Mouse (Mus musculus) liver, embryonic 11.5 days (tissue): ENCODE data around the gene E4f1. TPM values are rescaled to one million over a fixed set of nuclear protein-coding genes. Genes with fewer than 3 reads are reported as not detected.

ENCODE experiments used
- ATAC-seq: fragments of 200-750 bp; cut with Nextera tagmentation; replicated peaks from 2 replicates; pipeline ENCODE4 v1.8.0; 2017; ENCODE audit warnings: moderate number of reproducible peaks, mild to moderate bottlenecking, moderate TSS enrichment, moderate library complexity; ENCODE audit not compliant: low FRiP score
- DNase-seq: peaks from one replicate; pipeline ENCODE4 v3.0.0-alpha.2; 2017; ENCODE audit warnings: low spot score
- H3K27ac ChIP-seq: fragments of 300-500 bp; sonication (generic); 2 replicates; pipeline ENCODE4 v1.5.1; 2014; ENCODE audit warnings: mild to moderate bottlenecking, low read depth, low read length, control low read depth
- H3K27me3 ChIP-seq: fragments of 300-500 bp; sonication (generic); replicated peaks from 2 replicates; pipeline ENCODE4 v1.6.1; 2014; ENCODE audit warnings: low read length, mixed read lengths; ENCODE audit not compliant: control insufficient read depth, insufficient read depth
- H3K36me3 ChIP-seq: fragments of 300-500 bp; sonication (generic); 2 replicates; pipeline ENCODE4 v1.6.1; 2014; ENCODE audit warnings: mild to moderate bottlenecking, low read length, moderate library complexity, mixed read lengths; ENCODE audit not compliant: control insufficient read depth, insufficient read depth
- H3K4me1 ChIP-seq: fragments of 300-500 bp; sonication (generic); replicated peaks from 2 replicates; pipeline ENCODE4 v1.6.1; 2014; ENCODE audit warnings: low read length, mixed read lengths; ENCODE audit not compliant: control insufficient read depth, insufficient read depth
- H3K4me2 ChIP-seq: fragments of 300-500 bp; sonication (generic); 2 replicates; pipeline ENCODE4 v1.6.1; 2014; ENCODE audit warnings: mild to moderate bottlenecking, control low read depth, moderate library complexity
- H3K4me3 ChIP-seq: fragments of 300-500 bp; sonication (generic); 2 replicates; pipeline ENCODE4 v1.5.1; 2014; ENCODE audit warnings: low read depth, low read length, control low read depth
- H3K9ac ChIP-seq: fragments of 300-500 bp; sonication (generic); 2 replicates; pipeline ENCODE4 v1.6.1; 2014; ENCODE audit warnings: low read depth, low read length, control low read depth
- H3K9me3 ChIP-seq: fragments of 300-500 bp; sonication (generic); 2 replicates; pipeline ENCODE4 v1.6.1; 2016; ENCODE audit warnings: low read length, inconsistent platforms, mixed read lengths; ENCODE audit not compliant: control insufficient read depth
- WGBS: fragments of 180-500 bp; shearing (Covaris S2); extraction: QIAGEN DNeasy Blood & Tissue Kit; methylation state at CpG from one replicate; pipeline ENCODE4 v1.1.7; 2014; 5-methylcytosine and 5-hydroxymethylcytosine counted together
- polyA plus RNA-seq: library from polyadenylated mRNA; unstranded; fragments of >200 nt; fragmentation: Nextera tagmentation; extraction: Ambion mirVana; gene quantifications from 2 replicates; pipeline ENCODE4 v1.2.1, GENCODE M21; 2014

E4f1 gene
- polyA plus RNA-seq, 1 experiment from 2014 or later = 23.5 TPM

DNA sequence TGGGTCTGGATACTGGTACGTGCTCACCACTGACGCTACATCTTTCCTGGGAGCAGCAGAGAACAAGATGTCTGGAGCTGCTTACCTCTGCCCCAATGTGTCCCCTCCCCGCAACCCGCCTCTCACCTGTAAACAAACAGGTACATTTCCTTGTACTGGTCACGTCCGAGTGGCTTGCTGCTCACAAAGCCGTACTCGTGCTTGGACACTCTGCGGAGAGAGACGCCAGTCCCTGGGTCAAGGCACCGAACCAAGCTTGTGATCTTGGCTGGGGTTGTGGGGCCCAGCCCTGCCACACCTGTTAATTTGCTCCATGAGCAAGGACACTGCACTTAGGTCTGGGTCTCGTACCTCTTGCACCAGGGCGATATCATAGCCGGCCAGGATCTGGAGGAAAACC, 28.0 kb downstream of the E4f1 start:
- no peak for DNase-seq
- no peak overlapping the region for H3K4me2 ChIP-seq
- no peak overlapping the region for H3K4me3 ChIP-seq
- no peak overlapping the region for H3K27ac ChIP-seq
- no peaks in the 10 kb centered on the region for H3K27me3 ChIP-seq
- 83% methylated on average over 14 of the region's 14 CpGs for WGBS
- no peaks in the 10 kb centered on the region for H3K9me3 ChIP-seq
- no peak overlapping the region for H3K9ac ChIP-seq
- H3K4me1 ChIP-seq = no peaks in the 10 kb centered on the region
- ATAC-seq = no peak
- peaks cover 59% of the 10 kb centered on the region for H3K36me3 ChIP-seq

DNA sequence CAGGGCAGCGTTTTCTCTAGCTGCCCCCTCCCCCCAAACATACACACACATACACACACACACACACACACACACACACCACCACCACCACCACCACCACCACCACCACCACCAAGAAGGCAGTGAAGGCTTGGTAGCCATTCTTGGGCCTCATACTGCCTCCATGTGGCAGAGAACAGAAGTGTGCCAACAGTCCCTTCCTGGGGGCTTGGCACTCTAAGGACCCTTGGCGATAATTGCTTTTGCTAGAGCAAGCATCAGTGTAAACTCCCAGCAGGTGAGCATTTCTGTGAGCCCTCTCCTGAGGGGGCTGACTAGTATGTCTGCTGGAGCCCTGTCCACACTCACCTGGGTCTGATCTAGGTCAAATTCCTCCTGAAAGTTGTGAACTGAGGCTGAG, 29.0 kb downstream of the E4f1 start:
- Histone ChIP-seq H3K9ac (no peak overlapping the region), H3K4me3 (no peak overlapping the region), H3K36me3 (peaks cover 55% of the 10 kb centered on the region), H3K27ac (no peak overlapping the region), H3K4me1 (no peaks in the 10 kb centered on the region), H3K27me3 (no peaks in the 10 kb centered on the region), H3K4me2 (no peak overlapping the region), H3K9me3 (no peaks in the 10 kb centered on the region)
- DNase-seq (no peak), ATAC-seq (no peak)
- 58% methylated on average over 2 of the region's 2 CpGs for WGBS

- Histone ChIP-seq H3K4me2 (no peak overlapping the region), H3K27ac (no peak overlapping the region), H3K36me3 (peaks cover 50% of the 10 kb centered on the region), H3K4me3 (no peak overlapping the region), H3K9ac (no peak overlapping the region), H3K4me1 (no peaks in the 10 kb centered on the region), H3K27me3 (no peaks in the 10 kb centered on the region), H3K9me3 (no peaks in the 10 kb centered on the region)
- DNase-seq (no peak), ATAC-seq (no peak)
- 89% methylated on average over 8 of the region's 8 CpGs for WGBS
Measured at GRCm38 (mm10) chr17:24440377-24440776, 29.7 kb downstream of the E4f1 start.

- Histone ChIP-seq H3K9ac (no peak overlapping the region), H3K4me2 (no peak overlapping the region), H3K4me1 (no peaks in the 10 kb centered on the region), H3K4me3 (no peak overlapping the region), H3K27ac (no peak overlapping the region), H3K36me3 (peaks cover 30% of the 10 kb centered on the region), H3K27me3 (no peaks in the 10 kb centered on the region), H3K9me3 (no peaks in the 10 kb centered on the region)
- ATAC-seq (peak; percentile 55), DNase-seq (no peak)
- WGBS = 82% methylated on average over 5 of the region's 5 CpGs
Measured at GRCm38 (mm10) chr17:24437016-24437415, 33.1 kb downstream of the E4f1 start.

- Histone ChIP-seq H3K4me2 (no peak overlapping the region), H3K27ac (no peak overlapping the region), H3K9me3 (no peaks in the 10 kb centered on the region), H3K36me3 (peaks cover 12% of the 10 kb centered on the region), H3K9ac (no peak overlapping the region), H3K4me3 (no peak overlapping the region), H3K4me1 (0 out of 2 replicates have a peak, but pooled peaks cover 5% of the 10 kb centered on the region), H3K27me3 (no peaks in the 10 kb centered on the region)
- DNase-seq = no peak
- 83% methylated on average over 14 of the region's 14 CpGs for WGBS
- no peak for ATAC-seq
Measured at GRCm38 (mm10) chr17:24429201-24429983, 40.7 kb downstream of the E4f1 start.

DNA sequence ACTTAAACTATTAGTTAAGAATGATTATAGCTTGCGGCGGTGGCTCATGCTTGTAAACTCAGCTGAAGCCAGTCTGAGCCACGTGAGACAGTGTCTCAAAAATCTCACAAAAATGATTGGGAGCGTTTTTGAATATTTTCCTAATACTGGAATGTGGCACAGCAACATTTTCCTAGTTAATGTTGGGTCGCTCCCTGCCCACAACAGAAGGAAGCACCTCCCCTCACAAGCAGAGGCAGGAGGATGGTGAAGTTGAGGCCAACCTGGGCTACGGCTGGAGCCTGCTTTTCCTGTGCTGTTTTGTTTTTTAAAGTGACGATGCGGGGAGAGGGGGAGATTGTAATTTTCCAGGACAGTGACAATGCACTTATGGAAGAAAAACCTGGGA, 42.9 kb downstream of the E4f1 start:
- peak; percentile 42 for DNase-seq
- peak; percentile 30; the same call in 1 of the 2 replicates for ATAC-seq

GRCm38 (mm10) chr17:24426471-24427169, 43.5 kb downstream of the E4f1 start, which contains the start of gene Eci1:
Eci1 (plus strand) TSS chr17:24426641.
- Histone ChIP-seq H3K9ac (peak within 1 kb of the TSS; percentile 90), H3K4me2 (peak within 1 kb of the TSS; percentile 80), H3K9me3 (no peaks in the 10 kb centered on the region), H3K4me3 (peak within 1 kb of the TSS; percentile 71), H3K27ac (peak within 1 kb of the TSS; percentile 88), H3K27me3 (no peaks in the 10 kb centered on the region), H3K4me1 (0 out of 2 replicates have a peak, but pooled peaks cover 5% of the 10 kb centered on the region), H3K36me3 (peaks cover 30% of the 10 kb centered on the region)
- WGBS = under 1% methylated on average over 48 of the region's 48 CpGs
- DNase-seq = peak; percentile 92
- ATAC-seq = peak; percentile 98

More for the DNA sequence above, 42.9 kb downstream of the E4f1 start:
- Histone ChIP-seq H3K4me3 (peak overlapping the region; percentile 71), H3K9ac (peak overlapping the region; percentile 90), H3K27me3 (no peaks in the 10 kb centered on the region), H3K9me3 (no peaks in the 10 kb centered on the region), H3K27ac (peak overlapping the region; percentile 88), H3K4me2 (peak overlapping the region; percentile 80), H3K36me3 (peaks cover 26% of the 10 kb centered on the region), H3K4me1 (0 out of 2 replicates have a peak, but pooled peaks cover 5% of the 10 kb centered on the region)
- 3% methylated on average over 8 of the region's 8 CpGs for WGBS

DNA sequence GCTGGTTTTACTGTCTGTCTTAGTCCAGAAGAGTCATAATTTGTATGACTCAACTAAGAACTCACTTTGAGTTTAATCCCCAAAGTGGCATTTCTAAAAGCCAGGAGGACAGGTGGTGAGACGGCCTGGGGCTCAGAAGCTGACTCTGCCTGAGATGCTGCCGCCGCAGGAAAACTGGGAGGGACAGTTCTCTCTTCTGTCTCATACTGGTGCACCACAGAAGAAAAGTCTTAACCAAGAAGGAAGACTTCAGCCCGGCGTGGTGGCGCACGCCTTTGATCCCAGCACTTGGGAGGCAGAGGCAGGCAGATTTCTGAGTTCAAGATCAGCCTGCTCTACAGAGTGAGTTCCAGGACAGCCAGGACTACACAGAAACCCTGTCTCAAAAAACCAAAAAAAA, 44.2 kb downstream of the E4f1 start:
- Histone ChIP-seq H3K27me3 (no peaks in the 10 kb centered on the region), H3K27ac (no peak overlapping the region), H3K4me2 (peak overlapping the region; percentile 80), H3K9ac (no peak overlapping the region; the same call in 1 of the 2 replicates), H3K4me1 (0 out of 2 replicates have a peak, but pooled peaks cover 5% of the 10 kb centered on the region), H3K9me3 (no peaks in the 10 kb centered on the region), H3K36me3 (peaks cover 37% of the 10 kb centered on the region), H3K4me3 (peak overlapping the region; percentile 71)
- DNase-seq (no peak), ATAC-seq (no peak)
- WGBS = 85% methylated on average over 7 of the region's 7 CpGs
